Mouse (Mus musculus) lung, postnatal 14 days (tissue): ENCODE data around the gene Kdr.
"Not testable (repeated sequence)": the region's sequence is repeated elsewhere in the genome, so short reads cannot be mapped to it uniquely, and the experiment has no call there.

Source experiments
- DNase-seq: peaks from one replicate; pipeline ENCODE4 v3.0.0; 2021

Gene Kdr

GRCm38 (mm10) chr5:75956526-75956925 is 21.7 kb downstream of the Kdr start:
- DNase-seq, result no peak

GRCm38 (mm10) chr5:75955876-75956275 is 22.4 kb downstream of the Kdr start:
- DNase-seq, result no peak

GRCm38 (mm10) chr5:75954778-75955330 is 23.4 kb downstream of the Kdr start:
- DNase-seq, result no peak

DNA sequence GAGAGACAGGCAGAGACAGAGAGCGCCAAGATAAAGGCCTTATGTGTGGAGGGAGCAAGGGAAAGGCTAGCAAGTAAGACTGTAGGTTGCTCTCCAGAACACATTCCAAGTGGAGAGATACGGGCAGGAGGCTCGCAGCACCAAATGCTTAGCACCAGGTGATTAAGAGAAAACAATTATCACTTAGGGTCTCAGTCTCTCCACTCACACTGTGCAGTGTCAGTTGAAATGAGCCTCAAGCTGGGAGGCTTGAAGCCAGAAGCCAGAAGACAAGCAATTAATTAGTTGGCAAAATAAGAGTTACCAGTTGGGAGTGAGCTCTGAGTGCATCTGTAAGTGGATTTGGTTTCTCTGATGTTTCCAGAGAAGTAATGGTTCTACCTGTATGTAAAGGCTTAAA is 24.0 kb downstream of the Kdr start:
- no peak for DNase-seq

GRCm38 (mm10) chr5:75952131-75952795 is 26.0 kb downstream of the Kdr start:
- DNase-seq, result no peak

DNA sequence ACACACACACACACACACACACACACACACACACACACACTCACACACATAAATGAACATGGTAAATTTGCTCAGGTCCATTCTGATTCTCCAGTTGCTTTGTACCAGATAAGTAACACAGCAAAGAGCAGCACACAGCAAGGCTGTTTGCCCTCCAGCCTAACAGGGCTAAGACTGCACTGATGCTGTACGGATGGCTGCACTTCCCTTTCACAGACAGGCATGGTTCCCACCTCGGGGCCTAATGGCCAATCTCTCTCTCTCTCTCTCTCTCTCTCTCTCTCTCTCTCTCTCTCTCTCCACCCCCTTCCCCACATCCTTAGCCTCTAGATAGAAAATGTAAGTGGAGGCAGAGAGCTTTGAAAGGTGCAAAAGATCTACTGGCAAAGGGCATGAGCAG is 27.4 kb downstream of the Kdr start:
- DNase-seq, result no peak

GRCm38 (mm10) chr5:75945394-75945793 is 32.9 kb downstream of the Kdr start:
- DNase-seq, result no peak

DNA sequence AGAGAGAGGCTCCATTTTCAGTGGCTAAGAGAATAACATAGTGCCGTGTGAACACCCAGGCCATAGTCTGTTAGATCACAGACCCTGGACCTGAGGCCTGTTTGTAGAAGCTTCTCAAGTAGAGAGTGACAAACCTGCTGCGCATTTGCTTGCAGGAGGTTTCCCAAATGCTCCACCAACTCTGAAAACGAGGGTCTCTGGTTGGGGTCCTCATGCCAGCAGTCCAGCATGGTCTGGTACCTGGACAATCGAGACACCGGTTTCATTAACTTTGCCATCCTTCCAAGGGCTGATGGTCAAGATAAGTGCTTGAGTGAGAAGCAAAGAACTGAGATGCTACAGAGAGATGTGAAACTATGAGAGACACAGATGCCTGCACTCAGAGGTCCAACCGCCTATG is 35.0 kb downstream of the Kdr start:
- no peak for DNase-seq

DNA sequence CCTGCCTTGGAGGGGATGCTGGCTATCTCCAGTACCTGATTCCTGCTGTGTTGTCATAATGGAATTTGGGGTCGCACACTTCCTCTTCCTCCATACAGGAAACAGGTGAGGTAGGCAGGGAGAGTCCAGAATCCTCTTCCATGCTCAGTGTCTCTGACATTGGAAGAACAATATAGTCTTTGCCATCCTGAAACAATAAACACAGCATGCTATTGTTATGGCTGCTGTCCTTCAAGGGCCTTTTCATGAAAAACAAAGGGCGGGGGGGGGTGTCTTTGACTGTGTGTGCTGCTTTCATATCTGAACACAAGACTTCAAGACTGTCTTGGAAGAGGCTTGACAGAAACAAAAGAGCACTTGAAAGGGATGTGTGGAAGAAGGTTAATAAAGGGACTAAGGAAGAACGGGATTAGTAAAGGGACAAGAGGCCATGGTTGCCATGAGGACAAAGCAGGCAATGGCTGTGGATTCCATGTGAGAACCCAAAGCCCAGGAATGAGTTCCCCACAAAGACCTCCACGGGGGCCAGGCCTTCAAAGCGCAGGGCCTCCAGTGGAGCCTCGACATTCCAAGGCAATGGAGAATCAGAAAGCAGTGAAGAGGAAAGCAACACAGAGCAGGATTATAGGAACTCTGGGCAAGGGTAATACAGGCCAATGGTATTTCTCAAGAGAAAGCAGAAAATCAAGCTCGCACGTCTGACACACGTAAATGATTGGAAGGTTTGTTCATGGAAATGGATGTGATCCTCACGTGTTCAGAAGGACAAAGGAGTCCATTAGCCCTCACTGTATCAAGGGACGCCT is 36.3 kb downstream of the Kdr start:
- no peak for DNase-seq

- no peak for DNase-seq
Observed at GRCm38 (mm10) chr5:75939144-75939732, 39.0 kb downstream of the Kdr start.

DNA sequence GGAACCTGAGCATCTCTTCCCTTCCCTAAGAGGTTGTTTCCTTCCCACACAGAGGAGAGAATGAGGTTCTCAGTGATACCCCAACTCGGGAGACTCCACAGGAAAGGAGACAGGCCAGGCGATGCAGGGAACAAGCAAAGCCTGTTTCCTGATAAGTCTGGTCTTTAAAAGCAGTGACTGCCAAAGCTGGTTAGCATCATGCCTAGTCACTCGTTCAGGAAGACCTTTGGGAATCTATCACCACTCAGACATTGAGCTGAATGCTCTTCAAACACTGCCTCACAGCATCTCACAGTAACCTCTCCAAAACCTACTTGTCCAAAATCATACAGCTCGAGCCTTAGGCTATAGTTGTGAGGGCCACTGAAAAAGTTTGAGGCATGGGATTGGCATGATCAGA is 40.2 kb downstream of the Kdr start:
- no peak for DNase-seq

DNA sequence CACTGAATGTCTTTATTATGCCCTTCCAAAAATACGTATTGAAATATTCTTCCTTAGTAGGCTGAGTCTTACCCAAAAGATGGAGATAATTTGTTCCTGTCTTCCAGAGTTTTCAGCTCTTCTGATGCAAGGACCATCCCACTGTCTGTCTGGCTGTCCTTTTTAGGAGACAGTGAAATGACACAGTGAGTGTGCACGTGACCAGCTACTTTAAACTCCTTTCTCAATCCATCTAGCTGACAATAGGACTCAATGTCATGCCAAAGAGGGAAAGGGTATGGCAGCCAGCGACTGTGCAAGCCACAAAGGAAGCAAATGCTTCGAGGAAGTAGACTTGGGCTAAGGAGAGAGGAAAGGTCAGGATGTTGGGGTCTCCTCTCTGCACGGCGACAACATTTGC is 42.0 kb downstream of the Kdr start:
- no peak for DNase-seq

- DNase-seq, result no peak
Observed at GRCm38 (mm10) chr5:75935225-75935624, 43.0 kb downstream of the Kdr start.

- DNase-seq, result no peak
Observed at GRCm38 (mm10) chr5:75934201-75934600, 44.1 kb downstream of the Kdr start.

- peak; percentile 81 for DNase-seq
Observed at GRCm38 (mm10) chr5:75933521-75934044, 44.7 kb downstream of the Kdr start.

DNA sequence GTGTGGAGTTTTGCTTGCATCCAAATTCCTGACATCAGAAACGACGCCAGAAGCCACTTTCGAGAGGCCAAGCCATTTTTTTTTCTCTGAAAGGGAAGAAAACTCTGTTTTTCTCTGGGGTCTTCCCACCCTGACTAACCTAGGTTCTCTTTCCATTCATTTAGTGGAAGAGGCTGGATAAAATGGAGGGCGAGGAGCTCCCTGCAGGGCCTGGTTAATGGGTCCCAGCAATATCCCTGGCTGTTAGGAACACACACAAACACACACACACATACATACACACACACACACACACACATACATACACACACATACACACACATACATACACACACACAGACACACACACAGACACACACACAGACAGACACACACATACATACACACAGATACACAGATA is 46.8 kb downstream of the Kdr start:
- DNase-seq, result not testable (repeated sequence)

DNA sequence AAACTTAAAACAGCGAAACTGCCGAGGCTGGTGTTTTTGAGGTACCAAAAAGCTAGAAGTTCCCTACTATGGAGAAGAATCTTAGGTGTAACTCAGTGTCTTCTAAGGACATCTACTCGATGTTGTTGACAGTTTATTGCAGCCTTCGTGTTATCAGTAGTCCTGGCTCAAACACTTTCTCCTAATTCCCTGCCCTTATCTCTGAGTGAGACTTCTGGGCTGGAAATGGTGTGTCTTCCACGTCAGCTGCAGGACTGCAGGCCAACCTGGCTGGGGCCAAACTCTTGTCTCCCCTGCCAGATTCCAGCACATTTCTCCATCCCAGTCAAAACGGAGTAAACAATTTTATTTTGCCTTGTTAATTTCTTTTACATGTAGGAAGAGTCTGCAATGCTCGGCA is 48.3 kb downstream of the Kdr start:
- DNase-seq, result no peak

DNA sequence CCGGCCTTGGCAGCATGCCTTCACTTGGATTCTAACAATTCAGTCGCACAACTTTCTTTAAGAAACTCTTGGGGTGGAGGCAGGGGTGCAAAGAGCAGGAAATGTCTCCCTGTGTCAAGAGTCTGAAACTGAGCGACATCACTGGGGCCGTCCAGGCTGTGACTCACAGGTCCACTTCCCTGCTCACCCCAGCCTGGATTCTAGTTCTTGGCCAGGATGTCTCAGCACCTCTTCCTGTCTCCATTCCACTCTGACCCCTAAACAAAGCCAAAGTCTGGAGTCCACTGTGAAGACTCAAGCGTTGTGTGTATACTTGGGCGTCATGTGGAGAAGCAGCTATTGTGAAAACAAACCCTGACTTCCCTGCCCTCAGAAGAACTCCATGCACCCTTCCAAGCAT is 55.6 kb downstream of the Kdr start:
- DNase-seq, result peak; percentile 29

DNA sequence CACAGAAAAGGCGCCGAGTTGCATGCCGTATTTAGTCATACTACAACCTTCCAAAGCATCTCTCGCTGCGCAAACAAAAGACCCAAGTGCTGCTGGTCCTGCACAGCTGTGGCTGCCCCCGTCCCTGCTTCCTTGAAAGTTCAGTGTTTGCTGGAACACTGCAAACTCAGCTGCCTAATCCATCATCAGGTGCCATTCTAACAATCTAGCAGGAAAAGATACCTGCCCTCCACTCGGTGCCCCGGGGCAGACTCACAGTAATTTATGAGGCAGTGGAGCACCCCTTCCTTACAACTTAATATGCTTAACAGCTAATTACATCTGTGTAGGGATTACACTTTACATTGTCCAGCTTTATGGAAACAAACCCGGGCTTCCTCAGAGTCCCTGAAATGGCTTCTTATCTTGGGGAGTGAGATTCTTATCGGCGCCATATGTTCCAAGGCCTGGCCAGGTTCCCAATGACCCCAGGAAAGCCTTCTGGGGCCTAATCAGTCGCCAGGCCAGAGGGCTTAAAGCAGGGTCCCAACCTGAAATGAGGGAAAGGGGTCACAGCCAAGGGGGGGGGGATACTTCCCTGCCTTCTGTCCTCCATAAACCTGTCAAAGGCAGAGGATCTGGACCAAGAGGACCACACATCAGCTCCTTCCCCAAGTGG is 56.4 kb downstream of the Kdr start:
- DNase-seq, result no peak

- DNase-seq, result no peak
Observed at GRCm38 (mm10) chr5:75919601-75920000, 58.7 kb downstream of the Kdr start.

GRCm38 (mm10) chr5:75918139-75918538 is 60.1 kb downstream of the Kdr start:
- no peak for DNase-seq

GRCm38 (mm10) chr5:75917231-75917630 is 61.0 kb downstream of the Kdr start:
- no peak for DNase-seq

GRCm38 (mm10) chr5:75906102-75906501 is 72.2 kb downstream of the Kdr start:
- DNase-seq, result peak; percentile 26
